ENCODE assay signal across 21 mouse cellular contexts in the genomic region with DNA sequence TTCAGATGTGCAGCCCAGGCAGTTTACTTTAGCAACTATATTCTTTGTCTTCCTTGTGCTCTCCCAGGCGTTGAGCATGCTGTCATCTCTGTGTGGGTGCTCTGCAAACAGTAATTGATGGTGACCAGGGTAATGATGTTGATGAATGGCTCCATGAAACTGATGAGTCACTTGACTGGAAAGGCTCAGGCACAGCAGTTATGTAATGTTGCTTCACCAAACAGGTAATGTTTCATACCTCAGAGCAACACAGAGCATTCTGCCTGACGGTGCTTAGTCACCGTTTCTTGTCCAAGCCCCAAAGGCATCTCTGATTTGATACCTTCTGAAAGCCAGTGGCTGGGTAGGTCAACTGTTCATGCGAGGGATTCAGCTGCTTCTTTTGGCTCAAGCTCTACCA. TPM values are rescaled to one million over a fixed set of nuclear protein-coding genes. Genes with fewer than 3 reads are reported as not detected.
DNase-seq lines count a peak whose midpoint lies in the region; ATAC-seq and TF ChIP-seq lines count a peak whose summit lies in the region.
"Had no signal": no experiment of that assay in that cellular context is flagged by ENCODE, and none has a peak within 500 bp of the region (broad histone marks: within the 10 kb centered on the region; RNA-seq: fewer than 3 reads in every experiment).

No protein-coding gene starts in this region.

- no peak overlapping the region for H3K4me2 ChIP-seq in intestine, postnatal 0 days (replicated peaks; ENCODE audit: low read depth)
- H3K4me2 ChIP-seq in intestine, embryonic 16.5 days (ENCODE audit: low read depth, low read length) = no peak overlapping the region
- no peak overlapping the region for H3K4me2 ChIP-seq in liver, postnatal 0 days (ENCODE audit: low read depth, low read length)
- no peak overlapping the region for H3K4me2 ChIP-seq in liver, embryonic 12.5 days
- H3K4me2 ChIP-seq: forebrain, embryonic 12.5 days; hindbrain, embryonic 12.5 days; limb, embryonic 15.5 days; neural tube, embryonic 15.5 days had no signal

- no peak overlapping the region for H3K4me3 ChIP-seq in intestine, postnatal 0 days (ENCODE audit: low read depth, low read length)
- no peak overlapping the region for H3K4me3 ChIP-seq in intestine, embryonic 16.5 days (ENCODE audit: low read length)
- H3K4me3 ChIP-seq in liver, postnatal 0 days (ENCODE audit: low read depth, low read length) = no peak overlapping the region
- no peak overlapping the region for H3K4me3 ChIP-seq in liver, embryonic 12.5 days
- H3K4me3 ChIP-seq: forebrain, embryonic 12.5 days; hindbrain, embryonic 12.5 days; limb, embryonic 15.5 days; midbrain, embryonic 10.5 days; neural tube, embryonic 15.5 days had no signal

- no peaks in the 10 kb centered on the region for H3K9me3 ChIP-seq in intestine, postnatal 0 days (ENCODE audit: control insufficient read depth)
- H3K9me3 ChIP-seq in intestine, embryonic 16.5 days (ENCODE audit: control insufficient read depth, low read length) = no peaks in the 10 kb centered on the region
- H3K9me3 ChIP-seq in liver, postnatal 0 days (ENCODE audit: low read length) = no peaks in the 10 kb centered on the region
- no peaks in the 10 kb centered on the region for H3K9me3 ChIP-seq in liver, embryonic 12.5 days (replicated peaks)
- H3K9me3 ChIP-seq: forebrain, embryonic 12.5 days; G1E; hindbrain, embryonic 12.5 days; limb, embryonic 15.5 days; midbrain, embryonic 10.5 days; neural tube, embryonic 15.5 days had no signal

- H3K27ac ChIP-seq in intestine, postnatal 0 days (ENCODE audit: low read depth, low read length) = 0 out of 2 replicates have a peak overlapping the region, but pooled peaks have one; percentile 17
- no peak overlapping the region for H3K27ac ChIP-seq in intestine, embryonic 16.5 days (ENCODE audit: low read length)
- peak overlapping the region; percentile 34; the same call in 1 of the 2 replicates for H3K27ac ChIP-seq in liver, postnatal 0 days (ENCODE audit: low read depth)
- no peak overlapping the region for H3K27ac ChIP-seq in liver, embryonic 12.5 days
- H3K27ac ChIP-seq: forebrain, embryonic 12.5 days; hindbrain, embryonic 12.5 days; limb, embryonic 15.5 days; midbrain, embryonic 10.5 days; neural tube, embryonic 15.5 days had no signal

- POLR2A ChIA-PET in Patski (lab: Charles Lee) = interaction anchor here (1.0 kb wide), 1 partner anchor 24 kb away, joined by 3 read pairs; no protein-coding TSS in a partner anchor

- peak; percentile 78 for ATAC-seq in intestine, postnatal 0 days
- no peak for ATAC-seq in intestine, embryonic 16.5 days
- peak; percentile 52 for ATAC-seq in liver, postnatal 0 days
- no peak for ATAC-seq in liver, embryonic 12.5 days
- ATAC-seq in Patski = peak; percentile 100
- ATAC-seq in inflammation-experienced regulatory T-cells, adult 6 months = no peak

- peak; percentile 68 for TF ChIP-seq EP300 in liver, postnatal 0 days (IDR thresholded peaks at IDR 0.05; ENCODE audit: low read depth)

- no peaks in the 10 kb centered on the region for H3K36me3 ChIP-seq in intestine, postnatal 0 days (ENCODE audit: control insufficient read depth, insufficient read depth)
- H3K36me3 ChIP-seq in intestine, embryonic 16.5 days (ENCODE audit: control insufficient read depth, insufficient read depth, low read length) = no peaks in the 10 kb centered on the region
- H3K36me3 ChIP-seq in liver, postnatal 0 days (replicated peaks; ENCODE audit: insufficient read depth, low read length) = no peaks in the 10 kb centered on the region
- no peaks in the 10 kb centered on the region for H3K36me3 ChIP-seq in liver, embryonic 12.5 days
- H3K36me3 ChIP-seq: forebrain, embryonic 12.5 days; G1E; hindbrain, embryonic 12.5 days; limb, embryonic 15.5 days; midbrain, embryonic 10.5 days; neural tube, embryonic 15.5 days had no signal

- H3K4me1 ChIP-seq in intestine, postnatal 0 days (replicated peaks; ENCODE audit: control insufficient read depth, insufficient read depth, low read length) = no peaks in the 10 kb centered on the region
- no peaks in the 10 kb centered on the region for H3K4me1 ChIP-seq in intestine, embryonic 16.5 days (ENCODE audit: control insufficient read depth, insufficient read depth, low read length)
- H3K4me1 ChIP-seq in liver, postnatal 0 days (ENCODE audit: insufficient read depth) = 0 out of 2 replicates have a peak, but pooled peaks cover 6% of the 10 kb centered on the region
- H3K4me1 ChIP-seq in liver, embryonic 12.5 days = 0 out of 2 replicates have a peak, but pooled peaks cover 4% of the 10 kb centered on the region
- H3K4me1 ChIP-seq: forebrain, embryonic 12.5 days; hindbrain, embryonic 12.5 days; limb, embryonic 15.5 days; midbrain, embryonic 10.5 days; neural tube, embryonic 15.5 days had no signal

- 61% methylated on average over 4 of the region's 4 CpGs for whole genome bisulfite sequencing in intestine, postnatal 0 days
- 73% methylated on average over 4 of the region's 4 CpGs for WGBS in intestine, embryonic 16.5 days
- WGBS in liver, postnatal 0 days (ENCODE audit: insufficient replicate concordance) = 49% methylated on average over 4 of the region's 4 CpGs
- WGBS in liver, embryonic 12.5 days (ENCODE audit: insufficient replicate concordance) = 58% methylated on average over 4 of the region's 4 CpGs

- no peak for DNase-seq in liver, postnatal 0 days
- peak; percentile 95 for DNase-seq in Patski (ENCODE audit: low read depth, low spot score)
- no peak for DNase-seq in cerebellum, postnatal 4 days (ENCODE audit: low spot score in 2 of 2)
- DNase-seq: adrenal gland, postnatal 36 days; cerebellum, adult 9-10 months; gastrocnemius, postnatal 36 days; left cerebral cortex, postnatal 4 days; lung, adult 18-20 months; lung, postnatal 10 days; right cerebral cortex, adult 18-20 months had no signal

- H3K27me3 ChIP-seq in intestine, postnatal 0 days (replicated peaks; ENCODE audit: control insufficient read depth, insufficient read depth, low read length) = no peaks in the 10 kb centered on the region
- no peaks in the 10 kb centered on the region for H3K27me3 ChIP-seq in intestine, embryonic 16.5 days (replicated peaks; ENCODE audit: control insufficient read depth, insufficient read depth, low read length)
- no peaks in the 10 kb centered on the region for H3K27me3 ChIP-seq in liver, postnatal 0 days (ENCODE audit: insufficient read depth, low read length)
- no peaks in the 10 kb centered on the region for H3K27me3 ChIP-seq in liver, embryonic 12.5 days (replicated peaks)
- H3K27me3 ChIP-seq in Patski = no peaks in the 10 kb centered on the region
- H3K27me3 ChIP-seq: CH12.LX; forebrain, embryonic 12.5 days; hindbrain, embryonic 12.5 days; limb, embryonic 15.5 days; neural tube, embryonic 15.5 days had no signal

- H3K9ac ChIP-seq in intestine, postnatal 0 days (ENCODE audit: low read depth, low read length) = no peak overlapping the region
- H3K9ac ChIP-seq in intestine, embryonic 16.5 days (ENCODE audit: low read depth, low read length) = no peak overlapping the region
- no peak overlapping the region for H3K9ac ChIP-seq in liver, postnatal 0 days (replicated peaks)
- no peak overlapping the region for H3K9ac ChIP-seq in liver, embryonic 12.5 days
- H3K9ac ChIP-seq: forebrain, embryonic 12.5 days; hindbrain, embryonic 12.5 days; limb, embryonic 15.5 days; neural tube, embryonic 15.5 days had no signal

- CTCF ChIA-PET in Patski (lab: Charles Lee) = interaction anchor here (0.8 to 2.0 kb wide), 3 partner anchors 10 to 48 kb away, joined by 3 to 8 read pairs (median 3); no protein-coding TSS in a partner anchor

- no peak for TF ChIP-seq CTCF in intestine, postnatal 0 days (IDR thresholded peaks at IDR 0.05; ENCODE audit: low read depth)
- no peak for TF ChIP-seq CTCF in liver, postnatal 0 days (IDR thresholded peaks at IDR 0.05; ENCODE audit: low read depth)
- no peak for TF ChIP-seq CTCF in Patski (IDR thresholded peaks at IDR 0.05)

- in situ Hi-C loops in Patski (cut with MboI; ENCODE audit: low pct_unique_long_range_greater_than_20kb) = no loop called here

RNA-seq across cellular contexts. Expression of a gene that starts 17.7 kb away (rescaled TPM):
- polyA plus RNA-seq in intestine, postnatal 0 days (2015; fragmentation: Nextera tagmentation; extraction: Ambion mirVana) = 1,058 and 1,193 TPM in 2 replicates
- 235 and 256 TPM in 2 replicates for polyA plus RNA-seq in intestine, embryonic 16.5 days (2015; fragmentation: Nextera tagmentation; extraction: Ambion mirVana)
- polyA plus RNA-seq in liver, postnatal 0 days (2015; fragmentation: Nextera tagmentation; extraction: Ambion mirVana) = 1,130 and 1,294 TPM in 2 replicates
- 108 and 117 TPM in 2 replicates for polyA plus RNA-seq in liver, embryonic 12.5 days (2016; fragmentation: Nextera tagmentation; extraction: Ambion mirVana)
- 6,297 TPM for polyA plus RNA-seq in Patski (2021)
- polyA plus RNA-seq in inflammation-experienced regulatory T-cells, adult 6 months (2017; shearing (Covaris generic)) = 10 to 100 TPM in 1 of 3 experiments, 1 to 10 TPM in 2; 2.3 to 10.7 (median 5.8) TPM

RNA-seq across cellular contexts. Expression of a gene that starts 43.7 kb away (rescaled TPM):
- polyA plus RNA-seq in intestine, postnatal 0 days (2015; fragmentation: Nextera tagmentation; extraction: Ambion mirVana) = 4.1 and 4.3 TPM in 2 replicates
- polyA plus RNA-seq in intestine, embryonic 16.5 days (2015; fragmentation: Nextera tagmentation; extraction: Ambion mirVana) = 9.7 and 11.5 TPM in 2 replicates
- polyA plus RNA-seq in liver, postnatal 0 days (2015; fragmentation: Nextera tagmentation; extraction: Ambion mirVana) = 4.5 and 4.8 TPM in 2 replicates
- polyA plus RNA-seq in liver, embryonic 12.5 days (2016; fragmentation: Nextera tagmentation; extraction: Ambion mirVana) = 5.2 and 5.5 TPM in 2 replicates
- 31.8 TPM for polyA plus RNA-seq in Patski (2021)
- polyA plus RNA-seq in inflammation-experienced regulatory T-cells, adult 6 months (2017; shearing (Covaris generic)) = 1 to 10 TPM; 1.1 to 5.9 (median 3.5) TPM

Comparison
In these comparisons a context has a peak if more than half of its experiments do, and no peak if none do; other contexts are left out.
1. ATAC-seq: peak in intestine, postnatal 0 days (single experiment), liver, postnatal 0 days (single experiment) and Patski (single experiment); none in intestine, embryonic 16.5 days (single experiment), liver, embryonic 12.5 days (single experiment) and inflammation-experienced regulatory T-cells, adult 6 months (single experiment).
2. H3K27ac ChIP-seq: peak in intestine, postnatal 0 days (single experiment) and liver, postnatal 0 days (single experiment); none in intestine, embryonic 16.5 days (single experiment) and liver, embryonic 12.5 days (single experiment).